In genomic region chr2:154455776-154456175, GRCm38 (mm10) we compare ENCODE assay signal across 8 mouse cellular contexts. TPM values are rescaled to one million over a fixed set of nuclear protein-coding genes. Genes with fewer than 3 reads are reported as not detected.
DNase-seq lines count a peak whose midpoint lies in the region; ATAC-seq and TF ChIP-seq lines count a peak whose summit lies in the region.

No protein-coding gene starts in this region.

- no peak overlapping the region for H3K9ac ChIP-seq in hindbrain, embryonic 11.5 days (ENCODE audit: low read depth, low read length)
- no peak overlapping the region for H3K9ac ChIP-seq in intestine, postnatal 0 days (ENCODE audit: low read depth, low read length)

- DNase-seq in hindbrain, embryonic 10.5 days (ENCODE audit: low spot score): no peak
- DNase-seq in hindbrain, embryonic 11.5 days (ENCODE audit: low spot score): no peak
- DNase-seq in brain, adult 2 months (ENCODE audit: low read depth, low spot score): peak; percentile 74
- DNase-seq in heart, adult 11 months: peak; percentile 96
- DNase-seq in lung, postnatal 25 days (ENCODE audit: low spot score): peak; percentile 44
- DNase-seq in thymus, postnatal 14 days: no peak
- DNase-seq in ovary, postnatal 36 days (ENCODE audit: low spot score): no peak

- H3K4me3 ChIP-seq in hindbrain, embryonic 10.5 days: no peak overlapping the region
- H3K4me3 ChIP-seq in hindbrain, embryonic 11.5 days (ENCODE audit: low read depth, low read length): no peak overlapping the region
- no peak overlapping the region for H3K4me3 ChIP-seq in intestine, postnatal 0 days (ENCODE audit: low read depth, low read length)

- peaks cover 31% of the 10 kb centered on the region for H3K36me3 ChIP-seq in hindbrain, embryonic 10.5 days
- no peaks in the 10 kb centered on the region for H3K36me3 ChIP-seq in hindbrain, embryonic 11.5 days (ENCODE audit: control insufficient read depth, insufficient read depth, low read length)
- H3K36me3 ChIP-seq in intestine, postnatal 0 days (ENCODE audit: control insufficient read depth, insufficient read depth): no peaks in the 10 kb centered on the region

- H3K9me3 ChIP-seq in hindbrain, embryonic 10.5 days: no peaks in the 10 kb centered on the region
- H3K9me3 ChIP-seq in hindbrain, embryonic 11.5 days (ENCODE audit: control insufficient read depth, low read length): no peaks in the 10 kb centered on the region
- no peaks in the 10 kb centered on the region for H3K9me3 ChIP-seq in intestine, postnatal 0 days (ENCODE audit: control insufficient read depth)

- TF ChIP-seq CTCF in intestine, postnatal 0 days (IDR thresholded peaks at IDR 0.05; ENCODE audit: low read depth): no peak

- ATAC-seq in hindbrain, embryonic 11.5 days (ENCODE audit: low FRiP score): no peak
- ATAC-seq in intestine, postnatal 0 days: no peak

- no peaks in the 10 kb centered on the region for H3K27me3 ChIP-seq in hindbrain, embryonic 10.5 days (ENCODE audit: insufficient read depth, poor library complexity, severe bottlenecking)
- no peaks in the 10 kb centered on the region for H3K27me3 ChIP-seq in hindbrain, embryonic 11.5 days (ENCODE audit: control insufficient read depth, insufficient read depth, low read length)
- no peaks in the 10 kb centered on the region for H3K27me3 ChIP-seq in intestine, postnatal 0 days (replicated peaks; ENCODE audit: control insufficient read depth, insufficient read depth, low read length)

- 64% methylated on average over 5 of the region's 5 CpGs for WGBS in hindbrain, embryonic 10.5 days
- WGBS in hindbrain, embryonic 11.5 days: 62% methylated on average over 5 of the region's 5 CpGs
- WGBS in intestine, postnatal 0 days: 47% methylated on average over 5 of the region's 5 CpGs

- H3K4me2 ChIP-seq in hindbrain, embryonic 11.5 days (replicated peaks; ENCODE audit: low read depth, low read length): no peak overlapping the region
- H3K4me2 ChIP-seq in intestine, postnatal 0 days (replicated peaks; ENCODE audit: low read depth): peak overlapping the region; percentile 27; the same call in 1 of the 2 replicates

- H3K4me1 ChIP-seq in hindbrain, embryonic 10.5 days (replicated peaks): peaks cover 23% of the 10 kb centered on the region
- H3K4me1 ChIP-seq in hindbrain, embryonic 11.5 days (replicated peaks; ENCODE audit: control insufficient read depth, insufficient read depth, low read length): 0 out of 2 replicates have a peak, but pooled peaks cover 3% of the 10 kb centered on the region
- 0 out of 2 replicates have a peak, but pooled peaks cover 3% of the 10 kb centered on the region for H3K4me1 ChIP-seq in intestine, postnatal 0 days (replicated peaks; ENCODE audit: control insufficient read depth, insufficient read depth, low read length)

- 0 out of 2 replicates have a peak overlapping the region, but pooled peaks have one; percentile 18 for H3K27ac ChIP-seq in hindbrain, embryonic 10.5 days
- no peak overlapping the region for H3K27ac ChIP-seq in hindbrain, embryonic 11.5 days (ENCODE audit: low read depth, low read length)
- H3K27ac ChIP-seq in intestine, postnatal 0 days (ENCODE audit: low read depth, low read length): peak overlapping the region; percentile 62

RNA-seq across cellular contexts. Expression of gene Cbfa2t2, which starts 19.5 kb away (rescaled TPM):
- polyA plus RNA-seq in hindbrain, embryonic 10.5 days (2016; fragmentation: Nextera tagmentation; extraction: Ambion mirVana): 79.1 and 84.9 TPM in 2 replicates
- 68.2 and 71.5 TPM in 2 replicates for polyA plus RNA-seq in hindbrain, embryonic 11.5 days (2014; fragmentation: Nextera tagmentation; extraction: Ambion mirVana)
- 7.8 and 9.1 TPM in 2 replicates for polyA plus RNA-seq in intestine, postnatal 0 days (2015; fragmentation: Nextera tagmentation; extraction: Ambion mirVana)

RNA-seq across cellular contexts. Expression of gene Snta1, which starts 47.9 kb away (rescaled TPM):
- 5.3 and 7.9 TPM in 2 replicates for polyA plus RNA-seq in hindbrain, embryonic 10.5 days (2016; fragmentation: Nextera tagmentation; extraction: Ambion mirVana)
- polyA plus RNA-seq in hindbrain, embryonic 11.5 days (2014; fragmentation: Nextera tagmentation; extraction: Ambion mirVana): 2.1 TPM in 2 replicates
- polyA plus RNA-seq in intestine, postnatal 0 days (2015; fragmentation: Nextera tagmentation; extraction: Ambion mirVana): 4.9 and 7.7 TPM in 2 replicates

Comparison
In these comparisons a context has a peak if more than half of its experiments do, and no peak if none do; other contexts are left out.
1. DNase-seq: peak in brain, adult 2 months (single experiment), heart, adult 11 months (single experiment) and lung, postnatal 25 days (single experiment); none in hindbrain, embryonic 10.5 days (single experiment), hindbrain, embryonic 11.5 days (single experiment), thymus, postnatal 14 days (single experiment) and ovary, postnatal 36 days (single experiment).